Mouse (Mus musculus): ENCODE measurements around the gene Strap.

Strap gene

DNA sequence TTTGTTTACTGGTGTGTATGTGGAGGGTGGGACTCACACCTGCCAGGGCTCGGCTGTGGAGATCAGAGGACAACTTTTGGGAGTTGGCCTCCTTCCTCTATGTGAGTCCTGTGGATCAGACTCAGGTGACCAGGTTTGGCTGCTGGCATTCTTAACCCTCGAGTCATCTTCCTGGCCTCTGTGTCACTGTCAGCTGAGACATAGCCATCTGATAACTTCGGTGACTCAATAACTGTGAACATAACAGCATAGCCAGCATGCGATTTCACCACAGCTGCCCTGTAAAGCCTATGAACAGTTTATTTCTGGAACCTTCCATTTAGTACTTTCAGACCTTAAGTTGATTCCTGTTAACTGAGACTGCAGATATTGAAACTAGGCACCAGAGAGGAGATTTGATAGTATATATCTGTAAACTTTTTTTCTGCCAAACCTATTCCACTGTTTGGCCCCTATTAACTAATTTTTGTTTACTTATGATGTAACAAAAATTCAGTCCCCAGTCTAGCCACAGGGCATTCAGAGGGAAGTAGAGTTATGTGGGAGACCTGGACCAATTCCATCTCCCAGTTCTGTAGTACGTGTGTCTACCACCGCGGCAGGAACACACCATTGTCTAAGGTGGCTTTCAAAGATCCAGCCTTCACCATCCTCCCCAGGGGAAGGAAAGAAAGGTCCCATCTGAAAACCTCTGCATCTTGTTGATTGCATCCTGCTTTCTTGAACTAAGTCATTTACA is 49.2 kb downstream of the Strap start:
- DNase-seq: no peak

DNA sequence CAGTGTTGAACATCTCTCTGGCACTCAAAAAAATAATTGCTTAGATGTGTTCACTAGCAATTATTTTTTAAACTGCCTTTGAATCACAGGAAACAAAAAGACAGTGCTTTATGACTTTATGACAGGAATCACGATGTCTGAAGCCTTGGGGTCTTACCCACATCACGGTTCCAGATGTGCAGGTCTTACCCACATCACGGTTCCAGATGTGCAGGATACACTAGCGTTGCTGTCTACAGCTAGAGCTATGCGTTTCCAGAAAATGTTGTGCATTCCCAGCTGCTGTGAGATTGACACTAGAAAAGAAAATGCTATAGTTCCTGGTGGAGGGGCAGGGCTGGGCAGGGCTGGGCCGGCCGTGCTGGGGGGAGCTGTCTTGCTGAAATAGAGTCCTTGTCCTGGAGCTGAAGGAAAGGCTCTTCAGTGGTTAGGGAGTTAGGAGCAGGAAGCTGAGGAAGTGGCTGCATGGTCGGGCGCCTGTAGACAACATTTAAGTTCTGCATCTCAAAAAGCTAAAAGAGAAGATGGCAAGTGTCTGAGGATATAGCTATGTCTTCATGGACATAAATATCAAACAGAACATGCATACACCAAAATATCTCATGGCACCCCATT is 54.2 kb downstream of the Strap start:
- DNase-seq: no peak

GRCm38 (mm10) chr6:137789658-137790057 is 54.8 kb downstream of the Strap start:
- DNase-seq: no peak

- DNase-seq: no peak
These were observed 60.6 kb downstream of the Strap start for GRCm38 (mm10) chr6:137795494-137795893.

DNA sequence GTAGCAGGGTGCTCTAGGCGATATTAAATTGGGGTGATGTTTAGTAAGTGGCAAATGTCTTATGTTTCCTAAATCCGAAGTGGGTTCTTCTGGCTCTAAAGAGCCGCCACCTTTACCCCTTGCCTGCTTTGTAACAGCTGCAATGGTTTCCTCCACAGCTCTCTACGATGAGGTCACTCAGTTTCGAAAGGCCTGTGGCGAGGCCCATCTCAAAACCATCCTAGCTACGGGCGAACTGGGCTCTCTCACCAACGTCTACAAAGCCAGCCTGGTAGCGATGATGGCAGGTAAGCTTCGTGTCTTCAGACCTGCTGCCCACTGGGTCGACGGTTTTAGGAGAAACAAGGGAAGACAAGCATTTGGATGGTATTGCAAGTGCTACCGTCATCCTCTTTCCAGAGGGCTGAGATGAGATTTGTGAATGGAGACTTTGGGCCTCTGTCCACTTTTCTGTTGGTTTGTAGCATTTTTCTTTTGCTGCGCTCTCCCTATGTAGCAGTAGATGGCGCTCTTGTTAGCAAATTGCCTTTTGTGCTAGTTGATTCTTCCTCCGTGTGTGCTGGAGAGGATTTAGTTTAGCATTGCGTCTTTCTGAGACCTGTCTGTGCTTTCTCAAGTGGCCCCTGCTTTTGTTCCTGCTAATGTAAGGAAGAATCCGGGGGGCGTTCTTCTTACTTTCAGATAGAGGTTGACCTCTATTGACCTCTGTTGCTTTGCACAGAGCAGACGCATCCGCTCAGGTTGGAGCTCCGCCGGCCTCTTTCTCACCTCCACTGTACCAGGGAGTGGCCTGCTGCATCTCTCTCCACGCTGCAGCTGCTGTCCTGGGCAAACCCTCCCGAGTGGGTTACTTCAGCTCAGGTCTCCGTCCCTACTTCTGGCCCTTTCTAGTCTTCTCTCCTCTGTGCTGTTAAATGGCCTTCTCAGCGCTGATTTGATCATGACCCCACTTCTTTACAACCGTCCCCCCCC is 62.0 kb downstream of the Strap start:
- DNase-seq: peak; percentile 26

DNA sequence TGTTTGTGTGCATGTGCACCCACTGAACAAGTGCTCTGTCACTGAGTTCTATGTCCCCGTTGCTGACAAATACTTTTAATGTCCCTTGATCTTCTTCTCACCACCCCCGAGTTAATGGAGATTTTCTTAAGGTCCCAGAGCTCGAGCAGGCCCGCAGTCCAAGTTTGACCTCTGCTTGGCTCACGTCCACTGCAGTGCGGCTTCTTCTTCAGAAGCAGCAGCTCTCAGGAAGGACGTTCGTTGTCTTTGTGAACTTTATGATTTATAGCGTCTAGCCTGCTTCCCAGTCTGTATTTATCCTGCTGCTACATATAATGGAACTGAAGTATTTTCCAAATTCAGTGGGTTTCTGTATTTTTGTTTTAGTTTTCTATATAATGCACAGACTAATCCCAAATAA is 64.4 kb downstream of the Strap start:
- DNase-seq: no peak
